Mouse (Mus musculus) thymus, adult 2 months (tissue): ENCODE results near the gene Ednrb.

ENCODE experiments used
- CTCF ChIP-seq: fragments of 200-500 bp; IDR thresholded peaks from 2 replicates; pipeline ENCODE4 v1.5.1; 2012; ENCODE audit warnings: mild to moderate bottlenecking, control low read depth, low read length, moderate library complexity, borderline replicate concordance; ENCODE audit not compliant: control insufficient read depth, poor library complexity, insufficient read depth; ENCODE audit errors: extremely low read depth
- POLR2A ChIP-seq: fragments of 200-500 bp; IDR thresholded peaks from 2 replicates; pipeline ENCODE4 v1.6.1; 2012; ENCODE audit warnings: mild to moderate bottlenecking, low read length, control low read depth, moderate library complexity; ENCODE audit not compliant: control insufficient read depth, poor library complexity, insufficient read depth; ENCODE audit errors: extremely low read depth

- TF ChIP-seq CTCF (no peak), POLR2A (no peak)
Measured at GRCm38 (mm10) chr14:103825934-103826333, 18.3 kb downstream of the Ednrb start.
